Mouse (Mus musculus) midbrain, embryonic 14.5 days (tissue): ENCODE measurements around the gene Capn9. TPM values are rescaled to one million over a fixed set of nuclear protein-coding genes. Genes with fewer than 3 reads are reported as not detected.
A peak's percentile ranks its signal among the peaks of the same experiment; 100 is the strongest.

ENCODE experiments used
- ATAC-seq: fragments of 200-750 bp; cut with Nextera tagmentation; 2 replicates; pipeline ENCODE4 v1.8.0; 2017; ENCODE audit warnings: moderate number of reproducible peaks, moderate library complexity; ENCODE audit not compliant: low FRiP score, low TSS enrichment
- DNase-seq: peaks from one replicate; pipeline ENCODE4 v3.0.0-alpha.2; 2015
- H3K27ac ChIP-seq: fragments of 300-500 bp; sonication (generic); replicated peaks from 2 replicates; pipeline ENCODE4 v1.5.1; 2014; ENCODE audit warnings: mild to moderate bottlenecking, low read depth, low read length, moderate library complexity
- H3K27me3 ChIP-seq: fragments of 300-500 bp; sonication (generic); 2 replicates; pipeline ENCODE4 v1.6.1; 2014; ENCODE audit warnings: low read length, control low read depth, mixed read lengths; ENCODE audit not compliant: control insufficient read depth, insufficient read depth
- H3K36me3 ChIP-seq: fragments of 300-500 bp; sonication (generic); 2 replicates; pipeline ENCODE4 v1.6.1; 2014; ENCODE audit warnings: low read length, control low read depth; ENCODE audit not compliant: control insufficient read depth, insufficient read depth
- H3K4me1 ChIP-seq: fragments of 300-500 bp; sonication (generic); 2 replicates; pipeline ENCODE4 v1.6.1; 2014; ENCODE audit warnings: mild to moderate bottlenecking, antibody characterized with exemption, low read length, control low read depth; ENCODE audit not compliant: control insufficient read depth, insufficient read depth
- H3K4me2 ChIP-seq: fragments of 300-500 bp; sonication (generic); 2 replicates; pipeline ENCODE4 v1.6.1; 2014; ENCODE audit warnings: mild to moderate bottlenecking, low read length, moderate library complexity
- H3K4me3 ChIP-seq: fragments of 300-500 bp; sonication (generic); replicated peaks from 2 replicates; pipeline ENCODE4 v1.5.1; 2014; ENCODE audit warnings: low read depth, low read length
- H3K9ac ChIP-seq: fragments of 300-500 bp; sonication (generic); replicated peaks from 2 replicates; pipeline ENCODE4 v1.6.1; 2014; ENCODE audit warnings: mild to moderate bottlenecking, low read length, moderate library complexity
- H3K9me3 ChIP-seq: fragments of 300-500 bp; sonication (generic); 2 replicates; pipeline ENCODE4 v1.6.1; 2016; ENCODE audit warnings: low read length, control low read depth, mixed read lengths; ENCODE audit not compliant: control insufficient read depth
- WGBS: fragments of 180-500 bp; shearing (Covaris S2); extraction: QIAGEN DNeasy Blood & Tissue Kit; methylation state at CpG from one replicate; pipeline ENCODE4 v1.1.7; 2014; 5-methylcytosine and 5-hydroxymethylcytosine counted together
- polyA plus RNA-seq: library from polyadenylated mRNA; unstranded; fragments of >200 nt; fragmentation: Nextera tagmentation; extraction: Ambion mirVana; gene quantifications from 2 replicates; pipeline ENCODE4 v1.2.1, GENCODE M21; 2014

The Capn9 gene
- polyA plus RNA-seq, 1 experiment from 2014 or later = 0.09 TPM

GRCm38 (mm10) chr8:124618252-124618651, 42.3 kb downstream of the Capn9 start:
- Histone ChIP-seq H3K4me3 (no peak overlapping the region), H3K27ac (no peak overlapping the region), H3K27me3 (no peaks in the 10 kb centered on the region), H3K9me3 (no peaks in the 10 kb centered on the region), H3K4me2 (no peak overlapping the region), H3K4me1 (no peaks in the 10 kb centered on the region), H3K9ac (no peak overlapping the region), H3K36me3 (no peaks in the 10 kb centered on the region)
- 64% methylated on average over 9 of the region's 9 CpGs for WGBS
- no peak for ATAC-seq
- DNase-seq = no peak

DNA sequence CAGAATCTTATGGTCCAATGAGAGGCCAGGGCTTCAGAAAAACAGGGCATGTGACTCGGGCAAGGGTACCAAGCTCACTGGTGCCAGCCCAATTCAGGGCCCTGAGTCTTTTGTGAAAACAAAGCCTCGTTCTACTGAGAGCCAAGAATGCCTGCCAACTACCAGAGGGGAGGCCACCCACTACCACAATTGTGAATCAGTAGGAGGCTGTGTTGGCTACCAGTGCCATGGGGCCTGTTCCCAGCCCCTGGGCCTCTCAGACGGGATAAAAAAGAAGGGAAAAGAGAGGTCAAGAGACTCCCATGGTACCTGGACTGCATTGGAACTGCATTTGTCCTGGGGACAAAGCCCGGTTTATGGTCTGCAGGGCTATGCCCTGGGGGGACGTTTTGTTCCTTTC, 45.3 kb downstream of the Capn9 start:
- Histone ChIP-seq H3K4me1 (no peaks in the 10 kb centered on the region), H3K9me3 (no peaks in the 10 kb centered on the region), H3K36me3 (no peaks in the 10 kb centered on the region), H3K9ac (no peak overlapping the region), H3K4me3 (no peak overlapping the region), H3K4me2 (no peak overlapping the region), H3K27ac (no peak overlapping the region), H3K27me3 (no peaks in the 10 kb centered on the region)
- DNase-seq (peak; percentile 60), ATAC-seq (no peak)
- 45% methylated on average over 5 of the region's 5 CpGs for WGBS

DNA sequence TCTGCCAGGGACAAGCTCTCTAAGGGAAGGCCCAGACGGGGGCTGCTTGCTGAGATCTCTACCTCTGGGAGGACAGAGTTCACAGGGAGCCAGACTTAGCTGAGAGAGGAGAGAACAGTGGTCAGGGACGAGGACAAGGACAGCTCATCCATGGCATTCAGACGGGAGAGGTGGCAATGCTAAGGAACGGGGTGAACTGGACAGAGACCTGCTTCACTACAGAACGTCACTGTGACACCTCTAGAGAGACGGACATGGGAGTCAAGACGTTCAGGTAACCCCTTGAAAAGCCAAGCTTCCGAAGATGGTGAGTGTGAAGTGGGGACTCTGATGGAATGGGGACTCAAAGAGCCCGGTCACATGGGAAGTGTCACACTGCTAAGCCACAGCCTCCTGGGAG, 50.3 kb downstream of the Capn9 start:
- no peak for ATAC-seq
- WGBS = 87% methylated on average over 9 of the region's 9 CpGs

DNA sequence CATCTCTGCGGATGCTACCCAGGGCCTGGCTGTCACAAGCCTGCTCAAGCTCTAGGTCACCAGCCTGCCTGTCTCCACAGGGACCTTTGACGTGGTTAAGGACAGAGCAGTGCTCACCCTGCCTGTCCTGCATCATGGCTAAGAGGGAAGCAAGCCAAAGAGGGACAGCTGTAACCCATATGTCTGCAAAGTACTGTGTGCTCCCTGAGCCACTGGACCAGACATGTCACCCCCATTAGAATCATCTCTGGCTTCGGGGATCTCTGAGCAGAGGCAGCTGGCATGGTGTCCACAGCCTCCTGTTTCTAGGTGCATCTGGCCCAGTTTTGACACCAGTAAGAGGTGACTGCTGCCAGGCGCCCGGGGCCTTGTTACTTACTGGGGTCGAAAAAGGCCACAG, 54.6 kb downstream of the Capn9 start:
- Histone ChIP-seq H3K27ac (no peak overlapping the region), H3K4me3 (no peak overlapping the region), H3K27me3 (no peaks in the 10 kb centered on the region), H3K9me3 (no peaks in the 10 kb centered on the region), H3K9ac (no peak overlapping the region), H3K36me3 (0 out of 2 replicates have a peak, but pooled peaks cover 3% of the 10 kb centered on the region), H3K4me1 (no peaks in the 10 kb centered on the region), H3K4me2 (no peak overlapping the region)
- DNase-seq (no peak), ATAC-seq (no peak)
- WGBS = 83% methylated on average over 6 of the region's 6 CpGs

More for the DNA sequence above, 50.3 kb downstream of the Capn9 start:
- Histone ChIP-seq H3K4me1 (no peaks in the 10 kb centered on the region), H3K4me3 (no peak overlapping the region), H3K27me3 (no peaks in the 10 kb centered on the region), H3K36me3 (no peaks in the 10 kb centered on the region), H3K9me3 (no peaks in the 10 kb centered on the region), H3K27ac (no peak overlapping the region), H3K9ac (no peak overlapping the region), H3K4me2 (no peak overlapping the region)
- DNase-seq = no peak

GRCm38 (mm10) chr8:124630891-124631290, 55.0 kb downstream of the Capn9 start:
- Histone ChIP-seq H3K27ac (no peak overlapping the region), H3K4me2 (no peak overlapping the region), H3K4me3 (no peak overlapping the region), H3K4me1 (no peaks in the 10 kb centered on the region), H3K36me3 (peaks cover 6% of the 10 kb centered on the region; the same call in 1 of the 2 replicates), H3K27me3 (no peaks in the 10 kb centered on the region), H3K9ac (no peak overlapping the region), H3K9me3 (no peaks in the 10 kb centered on the region)
- 50% methylated on average over 4 of the region's 4 CpGs for WGBS
- ATAC-seq (no peak), DNase-seq (no peak)

- no peak for ATAC-seq
- Histone ChIP-seq H3K9me3 (no peaks in the 10 kb centered on the region), H3K36me3 (peaks cover 17% of the 10 kb centered on the region), H3K4me1 (no peaks in the 10 kb centered on the region), H3K4me2 (no peak overlapping the region), H3K4me3 (no peak overlapping the region), H3K9ac (no peak overlapping the region), H3K27me3 (no peaks in the 10 kb centered on the region), H3K27ac (0 out of 2 replicates have a peak overlapping the region, but pooled peaks have one; percentile 13)
- WGBS = 38% methylated on average over 7 of the region's 7 CpGs
- no peak for DNase-seq
Observed at GRCm38 (mm10) chr8:124631966-124632365, 56.1 kb downstream of the Capn9 start.

DNA sequence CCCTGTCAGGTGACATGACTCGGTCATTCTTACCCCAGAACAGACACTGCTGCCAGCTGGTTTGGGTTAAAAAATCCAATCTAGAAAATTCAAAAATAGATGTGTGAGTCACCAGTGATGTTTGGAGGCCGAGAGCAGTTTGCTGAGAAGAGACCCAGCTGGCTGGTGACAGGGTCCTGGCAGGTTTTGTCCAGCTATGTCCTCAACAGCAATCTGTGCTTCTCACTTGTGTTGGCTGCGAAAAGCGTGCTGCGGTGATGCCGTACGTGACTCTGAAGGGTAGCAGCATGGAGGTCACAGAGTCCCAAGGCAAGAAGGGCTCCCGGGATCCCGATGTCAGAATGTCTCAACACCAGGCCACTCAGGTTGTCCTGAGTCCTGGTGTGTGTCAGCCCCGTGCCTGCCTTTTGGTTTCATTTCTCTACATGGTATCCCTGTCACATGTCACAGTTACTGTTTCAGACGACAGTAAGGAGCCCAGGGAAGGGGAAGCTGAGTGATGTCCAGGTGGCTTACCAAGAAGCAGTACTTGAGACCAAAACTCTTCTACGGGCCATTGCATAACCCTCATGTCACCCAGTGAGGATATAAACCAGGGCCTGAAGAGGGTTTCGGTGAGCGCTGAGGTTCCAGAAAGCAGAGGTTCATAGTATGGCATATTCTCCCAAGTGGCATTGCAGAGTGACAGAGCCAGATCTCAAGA, 57.2 kb downstream of the Capn9 start:
- Histone ChIP-seq H3K4me3 (no peak overlapping the region), H3K27ac (no peak overlapping the region), H3K4me2 (no peak overlapping the region), H3K27me3 (no peaks in the 10 kb centered on the region), H3K36me3 (peaks cover 29% of the 10 kb centered on the region), H3K9me3 (no peaks in the 10 kb centered on the region), H3K9ac (no peak overlapping the region), H3K4me1 (no peaks in the 10 kb centered on the region)
- ATAC-seq (no peak), DNase-seq (no peak)
- 91% methylated on average over 14 of the region's 14 CpGs for WGBS

DNA sequence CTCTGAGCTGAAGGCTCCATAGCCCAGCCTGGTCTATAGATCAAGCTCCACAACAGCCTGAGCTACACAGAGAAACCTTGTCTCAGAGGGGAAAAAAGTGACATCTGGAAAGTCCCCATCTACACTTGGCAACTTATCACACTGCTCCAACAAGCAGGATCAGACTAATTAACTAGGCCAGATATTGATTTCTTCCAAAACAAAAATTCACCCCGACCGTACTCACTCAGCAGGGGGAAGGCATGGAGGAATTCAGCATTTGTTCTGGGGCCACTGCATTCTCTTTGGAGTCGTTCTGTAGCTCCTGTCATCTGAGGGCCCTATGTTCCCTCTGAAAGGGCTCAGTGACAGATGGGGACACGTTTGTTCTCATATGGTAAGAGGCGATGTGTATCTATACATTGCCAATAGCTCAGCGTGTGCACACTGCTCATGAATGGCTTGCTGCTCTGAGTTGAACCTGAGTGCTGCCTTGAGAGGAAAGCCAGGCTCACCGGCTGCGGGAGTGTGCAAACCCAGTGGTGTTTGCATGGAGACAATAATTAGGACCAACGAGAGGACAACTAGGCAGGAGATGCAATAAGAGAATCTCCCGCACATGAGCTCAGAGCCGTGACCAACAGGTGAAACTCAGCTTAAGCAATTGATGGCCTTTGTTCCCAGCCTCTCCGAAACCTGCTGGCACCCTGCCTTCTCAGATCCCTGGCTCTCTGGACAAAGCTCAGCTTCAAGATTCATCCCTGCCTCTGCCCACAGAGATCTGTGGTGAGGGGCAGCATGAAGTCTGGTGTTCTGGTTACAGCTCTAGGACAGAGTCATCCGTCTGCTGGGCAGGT, 58.7 kb downstream of the Capn9 start:
- no peak overlapping the region for H3K27ac ChIP-seq
- H3K4me2 ChIP-seq = no peak overlapping the region
- no peak overlapping the region for H3K4me3 ChIP-seq
- H3K9me3 ChIP-seq = no peaks in the 10 kb centered on the region
- H3K4me1 ChIP-seq = no peaks in the 10 kb centered on the region
- peaks cover 42% of the 10 kb centered on the region for H3K36me3 ChIP-seq
- DNase-seq (no peak), ATAC-seq (no peak)
- H3K27me3 ChIP-seq = no peaks in the 10 kb centered on the region
- H3K9ac ChIP-seq = no peak overlapping the region
- 78% methylated on average over 13 of the region's 13 CpGs for WGBS

- Histone ChIP-seq H3K9me3 (no peaks in the 10 kb centered on the region), H3K27me3 (no peaks in the 10 kb centered on the region), H3K4me2 (no peak overlapping the region), H3K27ac (no peak overlapping the region), H3K36me3 (peaks cover 42% of the 10 kb centered on the region), H3K9ac (no peak overlapping the region), H3K4me3 (no peak overlapping the region), H3K4me1 (no peaks in the 10 kb centered on the region)
- ATAC-seq = no peak
- DNase-seq = no peak
- WGBS = 83% methylated on average over 8 of the region's 8 CpGs
Observed at GRCm38 (mm10) chr8:124635247-124635502, 59.3 kb downstream of the Capn9 start.
